Mouse (Mus musculus): ENCODE data around the gene Adam6b. TPM values are rescaled to one million over a fixed set of nuclear protein-coding genes. Genes with fewer than 3 reads are reported as not detected.

Gene Adam6b
- not detected in 2 replicates for polyA plus RNA-seq (2012; rRNA removed)

GRCm38 (mm10) chr12:113489211-113489610, at the start of gene Adam6b:
Gene Adam6b (plus strand): TSS chr12:113489511.

Other genes with a start within 250 kb of the Adam6b start
- not detected in 2 replicates for gene Adam6a, start 54.4 kb downstream of the Adam6b start, polyA plus RNA-seq (2012; rRNA removed)